Mouse (Mus musculus): ENCODE measurements around the gene Stk32c.

Stk32c gene

GRCm38 (mm10) chr7:139229837-139230236 is 16.7 kb upstream of the Stk32c start:
- no peak for DNase-seq (ENCODE audit: low spot score in 2 of 2)

GRCm38 (mm10) chr7:139228447-139229171 is 15.5 kb upstream of the Stk32c start:
- peak; percentile 58 for DNase-seq (ENCODE audit: low spot score in 2 of 2)

- no peak for DNase-seq (ENCODE audit: low spot score in 2 of 2)
Measured at GRCm38 (mm10) chr7:139226416-139226815, 13.3 kb upstream of the Stk32c start.

- peak in 1 of 2 experiments; percentile 29 for DNase-seq (ENCODE audit: low spot score in 2 of 2)
Measured at GRCm38 (mm10) chr7:139224725-139225124, 11.6 kb upstream of the Stk32c start.

- DNase-seq (ENCODE audit: low spot score in 2 of 2), result no peak
Measured at GRCm38 (mm10) chr7:139224070-139224469, 11.0 kb upstream of the Stk32c start.

- no peak for DNase-seq (ENCODE audit: low spot score in 2 of 2)
Measured at GRCm38 (mm10) chr7:139222341-139222740, 9.2 kb upstream of the Stk32c start.

- DNase-seq (ENCODE audit: low spot score in 2 of 2), result no peak
Measured at GRCm38 (mm10) chr7:139221856-139222255, 8.7 kb upstream of the Stk32c start.

- no peak for DNase-seq (ENCODE audit: low spot score in 2 of 2)
Measured at GRCm38 (mm10) chr7:139221072-139221471, 8.0 kb upstream of the Stk32c start.

- DNase-seq (ENCODE audit: low spot score in 2 of 2), result peak; percentile 63 to 68
Measured at GRCm38 (mm10) chr7:139220303-139220702, 7.2 kb upstream of the Stk32c start.

GRCm38 (mm10) chr7:139219486-139219885 is 6.4 kb upstream of the Stk32c start:
- no peak for DNase-seq (ENCODE audit: low spot score in 2 of 2)

- DNase-seq (ENCODE audit: low spot score in 2 of 2), result peak in 1 of 2 experiments; percentile 60
Measured at GRCm38 (mm10) chr7:139218641-139219415, 5.7 kb upstream of the Stk32c start.

GRCm38 (mm10) chr7:139217046-139217445 is 3.9 kb upstream of the Stk32c start:
- DNase-seq (ENCODE audit: low spot score in 2 of 2), result no peak

- DNase-seq (ENCODE audit: low spot score in 2 of 2), result peak in 1 of 2 experiments; percentile 26
Measured at GRCm38 (mm10) chr7:139216464-139216863, 3.4 kb upstream of the Stk32c start.

GRCm38 (mm10) chr7:139215946-139216345 is 2.8 kb upstream of the Stk32c start:
- no peak for DNase-seq (ENCODE audit: low spot score in 2 of 2)

- no peak for DNase-seq (ENCODE audit: low spot score in 2 of 2)
Measured at GRCm38 (mm10) chr7:139215516-139215915, 2.4 kb upstream of the Stk32c start.

GRCm38 (mm10) chr7:139214596-139215340 is 1.7 kb upstream of the Stk32c start:
- DNase-seq (ENCODE audit: low spot score in 2 of 2), result no peak

- DNase-seq (ENCODE audit: low spot score in 2 of 2), result no peak
Measured at GRCm38 (mm10) chr7:139214160-139214559, 1.1 kb upstream of the Stk32c start.

GRCm38 (mm10) chr7:139213751-139214150 is 644 bp upstream of the Stk32c start:
- no peak for DNase-seq (ENCODE audit: low spot score in 2 of 2)

- DNase-seq (ENCODE audit: low spot score in 2 of 2), result no peak
Measured at GRCm38 (mm10) chr7:139211761-139212160, 1.3 kb downstream of the Stk32c start.

- no peak for DNase-seq (ENCODE audit: low spot score in 2 of 2)
Measured at GRCm38 (mm10) chr7:139208773-139209095, 4.4 kb downstream of the Stk32c start.

GRCm38 (mm10) chr7:139208023-139208772 is 4.9 kb downstream of the Stk32c start:
- peak in 1 of 2 experiments; percentile 37 for DNase-seq (ENCODE audit: low spot score in 2 of 2)

- DNase-seq (ENCODE audit: low spot score in 2 of 2), result no peak
Measured at GRCm38 (mm10) chr7:139201209-139201608, 11.9 kb downstream of the Stk32c start.
